Mouse (Mus musculus) naive thymus-derived CD4-positive, alpha-beta T cell, adult 2 months (primary cell): ENCODE data around the gene Prdm10.
A peak's percentile ranks its signal among the peaks of the same experiment; 100 is the strongest.

Experiments
- DNase-seq: peaks from one replicate; pipeline ENCODE4 v3.0.0-alpha.2; 2011; ENCODE audit warnings: low read depth

The Prdm10 gene

DNA sequence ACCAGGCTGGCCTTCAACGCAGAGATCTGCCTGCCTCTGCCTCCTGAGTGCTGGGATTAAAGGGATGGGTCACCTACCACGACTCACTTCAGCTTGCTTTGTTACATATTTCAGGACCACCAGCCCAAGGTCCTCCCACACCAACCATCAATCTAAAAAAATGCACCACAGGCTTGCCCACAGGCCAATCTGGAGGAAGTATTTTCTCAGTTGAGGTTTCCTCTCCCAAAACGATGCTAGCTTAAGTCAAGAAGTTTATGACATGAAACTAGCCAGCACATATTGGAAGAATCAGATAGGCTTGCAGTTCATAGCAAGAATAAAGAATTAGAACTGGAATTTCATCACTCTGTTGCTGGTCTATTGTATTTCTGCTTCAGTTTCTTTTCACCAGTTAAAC is 24.0 kb downstream of the Prdm10 start:
- no peak for DNase-seq

DNA sequence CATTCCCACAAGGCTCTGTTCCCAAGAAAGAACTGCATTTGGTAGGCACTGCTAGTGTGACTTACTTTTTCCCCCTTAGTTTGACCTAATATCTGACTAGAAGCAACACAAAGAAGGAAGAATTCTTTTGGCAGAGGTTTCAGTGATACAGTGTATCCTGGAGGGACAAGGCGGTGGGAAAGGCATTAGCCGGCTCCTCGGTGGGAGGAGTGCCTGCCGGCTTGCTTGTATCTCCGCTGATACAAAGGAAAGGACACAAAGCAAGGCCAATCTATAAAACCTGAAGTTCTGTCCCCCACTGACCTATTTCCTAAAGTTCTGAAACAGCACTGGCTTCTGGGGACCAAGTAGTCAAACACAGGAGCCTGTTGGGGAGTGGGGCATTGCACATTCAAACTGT is 24.8 kb downstream of the Prdm10 start:
- DNase-seq = no peak

DNA sequence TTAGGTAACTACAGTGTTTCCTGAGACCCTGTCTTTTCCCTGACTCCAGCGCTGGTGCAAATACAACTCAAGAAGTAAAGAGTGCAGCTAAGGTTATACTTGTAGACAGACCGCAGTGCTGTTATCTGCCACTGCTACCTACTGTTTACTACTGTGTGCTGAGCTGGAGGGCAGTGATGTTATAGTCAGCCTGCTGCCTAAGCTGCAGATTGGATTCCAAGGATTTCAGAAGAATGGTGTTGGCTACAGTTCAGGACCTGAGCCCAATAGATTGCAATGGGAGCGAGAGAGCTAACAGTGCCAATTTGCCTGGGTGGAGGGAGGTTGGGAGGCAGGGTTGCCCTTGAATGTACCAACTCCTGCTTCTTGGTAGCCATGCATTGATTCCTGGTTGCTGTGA is 25.5 kb downstream of the Prdm10 start:
- no peak for DNase-seq

DNA sequence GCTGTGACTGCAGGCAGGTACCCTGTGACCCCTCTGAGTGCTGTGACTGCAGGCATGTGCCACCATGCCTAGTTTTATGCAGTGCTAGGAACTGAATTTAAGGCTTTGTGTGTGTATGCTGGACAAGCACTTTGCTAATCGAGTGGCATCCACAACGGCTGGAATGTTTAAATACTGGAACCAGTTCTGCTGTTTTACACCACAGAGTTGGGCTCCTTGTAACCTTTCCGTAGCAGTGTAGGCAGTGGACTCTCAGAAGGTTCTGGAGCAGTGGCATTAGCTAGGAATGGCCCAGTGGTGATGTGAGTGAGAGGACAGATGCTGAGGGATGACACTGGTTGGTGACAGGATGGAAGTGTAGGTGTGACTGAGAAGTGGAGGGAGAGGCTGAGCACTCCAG is 26.9 kb downstream of the Prdm10 start:
- no peak for DNase-seq

GRCm38 (mm10) chr9:31309041-31309440 is 28.7 kb downstream of the Prdm10 start:
- DNase-seq = no peak

DNA sequence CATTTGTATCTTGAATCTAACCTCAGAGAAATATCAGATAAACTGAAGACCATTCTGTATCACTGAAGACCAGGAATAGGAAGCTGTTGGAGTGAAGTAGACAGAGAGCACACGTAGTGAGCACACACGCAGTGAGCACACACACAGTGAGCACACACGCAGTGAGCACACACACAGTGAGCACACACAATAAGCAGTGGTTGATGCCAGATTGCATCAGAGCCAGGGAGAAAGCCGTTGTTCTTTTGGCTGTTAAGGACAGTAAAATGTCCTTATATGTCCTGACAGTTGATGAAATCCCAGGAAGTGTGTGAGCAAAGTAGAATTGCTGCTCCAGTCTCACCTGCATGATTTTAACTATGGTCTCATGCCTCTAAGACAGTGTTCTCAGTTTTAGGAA is 30.3 kb downstream of the Prdm10 start:
- no peak for DNase-seq

DNA sequence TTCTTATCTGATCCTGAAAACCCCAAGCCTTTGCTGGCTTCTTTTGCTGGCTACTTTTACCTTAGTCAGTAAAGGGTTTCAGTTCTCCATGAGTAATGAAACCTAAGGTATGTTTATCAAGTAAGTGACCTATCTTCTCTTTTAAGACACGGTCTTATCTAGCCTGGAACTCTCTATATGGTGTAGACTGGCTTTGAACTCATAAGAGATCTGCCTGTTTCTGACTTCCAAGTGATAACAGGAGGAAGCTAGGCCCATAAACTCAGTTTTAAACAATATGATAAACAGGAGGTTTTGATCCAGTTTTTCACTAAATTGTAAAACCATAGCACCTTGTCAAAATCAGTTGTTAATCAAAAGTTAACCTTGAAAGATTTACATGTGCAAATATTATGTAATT is 33.5 kb downstream of the Prdm10 start:
- no peak for DNase-seq

GRCm38 (mm10) chr9:31315983-31316382 is 35.6 kb downstream of the Prdm10 start:
- no peak for DNase-seq

GRCm38 (mm10) chr9:31318956-31319355 is 38.6 kb downstream of the Prdm10 start:
- DNase-seq = no peak

DNA sequence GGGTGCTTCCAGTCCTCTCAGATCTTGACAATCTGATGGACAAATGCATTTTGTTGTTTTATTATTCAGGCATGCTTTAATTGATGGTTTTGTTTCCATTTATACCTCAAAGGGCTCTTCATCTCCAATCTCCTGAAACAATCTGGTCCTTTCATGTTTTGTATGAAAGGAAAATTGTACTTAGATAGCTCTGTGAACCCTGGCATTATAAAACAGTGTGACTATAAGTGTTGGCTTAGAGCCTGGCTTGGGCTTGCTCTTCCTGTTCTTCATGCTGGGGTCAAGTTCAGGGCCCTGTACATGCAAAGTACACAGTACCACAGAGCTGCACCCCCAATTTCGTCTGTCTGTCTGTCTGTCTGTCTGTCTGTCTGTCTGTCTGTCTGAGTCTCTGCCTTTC is 40.4 kb downstream of the Prdm10 start:
- no peak for DNase-seq

DNA sequence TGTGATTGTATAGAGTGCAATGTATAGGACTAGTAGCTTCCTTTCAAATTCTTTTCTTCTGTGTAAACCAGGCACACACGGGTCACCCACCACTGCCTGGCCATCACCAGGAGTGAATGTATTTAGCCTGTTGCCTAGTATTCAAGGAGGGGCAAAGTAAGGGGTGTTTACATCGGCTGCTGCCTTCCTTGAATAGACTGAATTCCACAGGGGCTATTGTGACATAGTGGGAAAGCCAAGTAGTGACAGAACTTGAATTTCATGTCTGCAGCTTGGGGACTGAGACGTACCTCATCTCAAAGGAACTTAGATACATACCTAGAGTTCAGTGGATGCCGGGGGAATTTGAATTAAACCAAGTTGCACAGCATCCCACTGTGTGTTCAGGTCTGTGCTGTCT is 41.2 kb downstream of the Prdm10 start:
- no peak for DNase-seq

- DNase-seq = no peak
Measured at GRCm38 (mm10) chr9:31322090-31322489, 41.8 kb downstream of the Prdm10 start.

DNA sequence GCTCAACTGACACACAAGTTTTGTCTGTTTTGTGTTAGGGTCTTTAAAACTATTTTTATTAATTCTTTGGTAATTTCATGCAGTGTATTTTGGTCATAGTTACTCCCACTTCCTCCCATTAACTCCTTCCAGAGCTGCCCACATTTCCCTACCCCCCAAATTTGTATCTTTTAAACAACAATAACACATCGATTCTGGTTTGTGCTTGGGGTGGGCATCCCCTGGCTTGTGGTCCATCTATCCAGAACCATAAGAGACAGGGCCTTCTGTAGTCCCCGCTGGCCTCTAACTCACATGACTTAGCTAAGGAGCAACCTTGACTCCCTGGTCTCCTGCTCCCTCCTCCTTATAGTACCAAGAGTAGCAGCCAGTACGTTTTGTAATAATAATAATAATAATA is 50.5 kb downstream of the Prdm10 start:
- no peak for DNase-seq

GRCm38 (mm10) chr9:31331246-31331645 is 50.9 kb downstream of the Prdm10 start:
- DNase-seq = no peak

DNA sequence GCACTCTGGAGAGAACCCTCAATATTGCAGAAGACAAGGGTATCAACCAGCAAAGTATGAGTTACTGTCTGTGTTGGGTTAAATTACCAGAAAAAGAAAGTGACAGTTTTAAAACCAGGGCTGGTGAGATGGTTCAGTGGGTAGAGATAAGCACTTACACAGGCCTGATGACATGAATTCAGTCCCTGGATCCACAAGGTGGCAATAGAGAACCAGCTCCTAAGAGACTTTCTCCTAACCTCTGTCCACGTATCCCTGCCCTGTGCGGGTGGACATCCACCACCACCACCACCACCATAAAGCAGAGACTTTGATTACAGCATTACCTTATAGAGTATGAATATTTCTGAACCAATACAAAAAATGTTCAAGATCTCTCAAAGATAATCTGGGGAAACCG is 51.6 kb downstream of the Prdm10 start:
- DNase-seq = peak; percentile 15

DNA sequence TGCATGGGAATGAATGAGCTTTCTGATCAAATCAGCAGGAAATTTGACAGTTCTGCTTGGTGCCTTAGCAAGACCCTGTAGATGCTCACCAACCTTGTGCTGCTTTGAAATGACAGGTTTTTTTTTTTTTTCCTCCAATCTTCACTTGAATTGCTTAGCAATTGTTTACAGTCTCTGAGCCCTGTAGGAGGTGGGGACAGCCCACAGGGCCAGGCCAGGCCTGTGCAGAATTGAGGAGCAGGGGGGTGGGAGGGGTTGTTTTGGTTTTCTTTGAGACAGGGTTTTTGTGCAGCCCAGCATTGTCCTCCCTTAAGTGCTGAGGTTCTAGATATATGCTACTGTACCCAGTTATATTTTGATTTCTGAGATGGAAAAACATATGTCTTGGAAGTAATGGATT is 52.5 kb downstream of the Prdm10 start:
- no peak for DNase-seq

GRCm38 (mm10) chr9:31334991-31335390 is 54.7 kb downstream of the Prdm10 start:
- DNase-seq = no peak

- DNase-seq = no peak
Measured at GRCm38 (mm10) chr9:31344289-31344831, 64.0 kb downstream of the Prdm10 start.

GRCm38 (mm10) chr9:31346575-31347080 is 66.3 kb downstream of the Prdm10 start:
- DNase-seq = no peak

DNA sequence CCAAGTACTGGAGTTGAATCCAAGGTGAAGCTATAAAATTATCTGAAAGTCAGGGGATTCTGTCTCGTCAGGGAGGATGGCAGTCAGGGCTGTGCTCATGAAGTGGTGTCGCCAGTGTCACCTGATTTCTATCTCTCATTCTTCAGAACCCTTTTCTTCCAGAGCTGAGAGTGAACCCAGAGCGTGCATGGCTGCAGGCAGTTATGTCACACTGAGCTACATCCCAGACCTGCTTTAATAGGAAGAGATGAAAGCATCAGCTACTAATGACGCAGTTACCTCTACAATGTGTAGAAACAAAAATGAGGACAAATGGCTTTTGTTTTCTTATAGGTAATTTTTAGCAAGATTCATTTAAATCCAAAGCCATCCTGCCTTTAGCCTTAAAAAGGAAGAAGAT is 68.1 kb downstream of the Prdm10 start:
- DNase-seq = no peak

- DNase-seq = peak; percentile 76
Measured at GRCm38 (mm10) chr9:31348915-31349314, 68.6 kb downstream of the Prdm10 start.

- DNase-seq = no peak
Measured at GRCm38 (mm10) chr9:31352716-31353115, 72.4 kb downstream of the Prdm10 start.

- DNase-seq = no peak
Measured at GRCm38 (mm10) chr9:31353518-31353917, 73.2 kb downstream of the Prdm10 start.

DNA sequence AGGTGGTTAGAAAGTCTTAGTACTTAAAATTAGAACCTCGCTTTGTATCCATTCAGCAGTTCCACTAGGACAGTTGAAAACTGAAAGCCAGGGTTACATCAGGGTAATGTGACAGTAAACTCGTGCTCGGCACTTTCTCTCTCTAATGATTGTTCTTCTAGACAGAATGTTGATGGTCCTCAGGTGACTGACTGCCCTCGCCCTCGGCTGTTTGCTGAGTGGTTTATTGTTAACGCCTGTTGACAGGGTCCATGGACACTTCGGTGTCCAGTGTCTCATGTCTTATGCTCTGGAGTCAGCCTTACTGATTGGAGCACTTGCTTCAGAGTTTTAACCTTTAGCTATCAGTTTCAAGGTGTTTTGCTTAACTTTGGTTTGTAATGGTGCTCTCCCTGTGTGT is 73.7 kb downstream of the Prdm10 start:
- DNase-seq = no peak
